Mouse (Mus musculus) ES-E14 (cell line): Measurements from ENCODE around the gene Tbc1d8.

Experiments used
- CHD2 ChIP-seq: IDR thresholded peaks from 2 replicates; pipeline ENCODE4 v1.6.1; 2014; ENCODE audit warnings: mild to moderate bottlenecking, low read depth, low read length, inconsistent platforms
- HCFC1 ChIP-seq: IDR thresholded peaks from 2 replicates; pipeline ENCODE4 v1.6.1; 2012; ENCODE audit warnings: low read length, inconsistent platforms, borderline replicate concordance; ENCODE audit not compliant: insufficient read depth
- MAFK ChIP-seq: IDR thresholded peaks from 2 replicates; pipeline ENCODE4 v1.6.1; 2014; ENCODE audit warnings: mild to moderate bottlenecking, low read depth, low read length, inconsistent platforms; ENCODE audit not compliant: insufficient read depth
- ZNF384 ChIP-seq: IDR thresholded peaks from 2 replicates; pipeline ENCODE4 v1.6.1; 2012; ENCODE audit warnings: low read depth, low read length, inconsistent platforms

DNA sequence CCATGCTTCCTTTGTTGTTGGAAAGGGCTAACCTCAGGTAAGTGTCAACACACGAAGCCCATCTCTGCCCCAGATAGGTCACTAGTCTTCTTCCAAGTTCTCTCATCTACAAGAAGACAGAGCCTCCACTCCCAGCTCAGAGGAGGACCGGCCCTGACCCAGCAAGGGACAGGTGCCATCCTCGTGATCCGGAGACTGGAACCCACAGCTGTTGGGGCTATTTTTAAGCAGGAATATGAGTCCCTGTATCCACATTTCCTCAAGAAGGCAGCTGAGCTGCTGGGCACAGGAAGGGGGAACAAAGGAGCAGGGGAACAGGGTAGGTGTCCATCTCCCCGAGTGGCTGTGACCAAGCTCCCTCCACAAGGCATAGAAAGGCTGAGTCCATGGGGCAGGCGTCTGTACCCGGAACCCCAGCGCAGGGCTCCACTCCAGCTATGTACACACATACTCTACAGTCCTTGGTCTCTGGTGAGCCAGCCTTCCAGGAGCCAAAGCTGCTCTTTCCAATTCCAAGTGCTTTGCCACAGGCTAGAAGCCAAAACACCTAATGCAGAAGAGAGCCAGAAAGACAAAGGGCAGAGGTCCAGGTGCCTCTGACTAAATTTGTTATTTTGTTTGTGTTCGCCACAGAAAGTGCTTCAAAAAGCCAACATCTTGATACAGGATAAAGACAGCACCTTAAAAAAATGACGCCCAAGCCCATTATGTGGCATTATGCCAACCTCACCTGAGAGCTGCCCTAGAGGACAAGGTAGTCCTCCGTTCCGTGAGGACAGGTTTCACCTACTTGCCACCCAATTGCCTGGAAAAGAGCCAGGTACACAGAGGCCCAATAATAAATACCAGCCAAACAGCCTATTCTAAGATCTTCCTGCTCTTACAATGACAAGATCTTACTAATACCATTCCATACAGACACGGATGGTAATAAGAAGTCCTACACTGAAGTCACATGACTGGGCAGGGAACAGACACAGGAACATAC, 20.4 kb downstream of the Tbc1d8 start:
- TF ChIP-seq HCFC1: no peak
- no peak for TF ChIP-seq ZNF384
- no peak for TF ChIP-seq MAFK
- no peak for TF ChIP-seq CHD2
